Mouse (Mus musculus) ES-Bruce4 (cell line): ENCODE measurements around the gene Satb1. TPM values are rescaled to one million over a fixed set of nuclear protein-coding genes. Genes with fewer than 3 reads are reported as not detected.

Experiments used
- H3K27ac ChIP-seq: 2 replicates; pipeline ENCODE4 v1.5.1; 2012; ENCODE audit warnings: low read length, inconsistent platforms; ENCODE audit not compliant: insufficient read depth
- H3K27me3 ChIP-seq: 2 replicates; pipeline ENCODE4 v1.6.1; 2012; ENCODE audit warnings: mild to moderate bottlenecking, low read length, inconsistent platforms; ENCODE audit not compliant: control insufficient read depth, poor library complexity, insufficient read depth, severe bottlenecking
- H3K36me3 ChIP-seq: 2 replicates; pipeline ENCODE4 v1.6.1; 2012; ENCODE audit warnings: inconsistent platforms, mild to moderate bottlenecking, low read length, moderate library complexity; ENCODE audit not compliant: control insufficient read depth, poor library complexity, insufficient read depth, severe bottlenecking
- H3K4me1 ChIP-seq: one replicate; pipeline ENCODE4 v1.8.1; 2011; ENCODE audit warnings: low read length; ENCODE audit not compliant: control insufficient read depth, insufficient read depth
- H3K4me3 ChIP-seq: 2 replicates; pipeline ENCODE4 v1.5.1; 2011; ENCODE audit warnings: low read depth, mild to moderate bottlenecking, low read length
- H3K9ac ChIP-seq: 2 replicates; pipeline ENCODE4 v1.6.1; 2012; ENCODE audit warnings: low read depth, mild to moderate bottlenecking, inconsistent platforms; ENCODE audit not compliant: poor library complexity, severe bottlenecking
- H3K9me3 ChIP-seq: replicated peaks from 2 replicates; pipeline ENCODE4 v1.6.1; 2012; ENCODE audit warnings: mild to moderate bottlenecking, low read length, inconsistent platforms; ENCODE audit not compliant: control insufficient read depth, poor library complexity, insufficient read depth, severe bottlenecking
- CTCF ChIP-seq: IDR thresholded peaks from one replicate; pipeline ENCODE4 v1.8.1; 2011; ENCODE audit warnings: low read depth, low read length
- EP300 ChIP-seq: IDR thresholded peaks from 2 replicates; pipeline ENCODE4 v1.6.1; 2011; ENCODE audit warnings: low read depth, low read length; ENCODE audit not compliant: insufficient read depth
- POLR2A ChIP-seq: IDR thresholded peaks from one replicate; pipeline ENCODE4 v1.8.1; 2011; ENCODE audit warnings: low read length; ENCODE audit not compliant: insufficient read depth
- polyA plus RNA-seq: library from polyadenylated mRNA; stranded (reverse); fragments of >200 nt; gene quantifications from 2 replicates; pipeline ENCODE4 v1.2.4, GENCODE M21; 2011; ENCODE audit warnings: low read depth; ENCODE audit not compliant: missing spikeins, insufficient read depth, insufficient read length

The Satb1 gene
- polyA plus RNA-seq, 1 experiment, result 13.4 TPM

- peak overlapping the region; percentile 97 for H3K9ac ChIP-seq
- no peaks in the 10 kb centered on the region for H3K36me3 ChIP-seq
- TF ChIP-seq EP300, result no peak
- no peak for TF ChIP-seq CTCF
- no peak for TF ChIP-seq POLR2A
- no peak overlapping the region for H3K27ac ChIP-seq
- H3K27me3 ChIP-seq, result 0 out of 2 replicates have a peak, but pooled peaks cover 4% of the 10 kb centered on the region
- H3K4me3 ChIP-seq, result peak overlapping the region; percentile 83
- H3K9me3 ChIP-seq, result no peaks in the 10 kb centered on the region
- H3K4me1 ChIP-seq, result no peaks in the 10 kb centered on the region
Measured at GRCm38 (mm10) chr17:51812942-51813783, 19.9 kb downstream of the Satb1 start.

- Histone ChIP-seq H3K9me3 (no peaks in the 10 kb centered on the region), H3K36me3 (no peaks in the 10 kb centered on the region), H3K4me1 (no peaks in the 10 kb centered on the region), H3K9ac (peak overlapping the region; percentile 97), H3K27me3 (0 out of 2 replicates have a peak, but pooled peaks cover 4% of the 10 kb centered on the region), H3K4me3 (peak overlapping the region; percentile 68), H3K27ac (no peak overlapping the region)
- TF ChIP-seq EP300 (no peak), CTCF (no peak), POLR2A (no peak)
Measured at GRCm38 (mm10) chr17:51812261-51812941, 20.7 kb downstream of the Satb1 start.

GRCm38 (mm10) chr17:51811911-51812260 is 21.2 kb downstream of the Satb1 start:
- no peaks in the 10 kb centered on the region for H3K36me3 ChIP-seq
- 0 out of 2 replicates have a peak, but pooled peaks cover 4% of the 10 kb centered on the region for H3K27me3 ChIP-seq
- H3K9me3 ChIP-seq, result no peaks in the 10 kb centered on the region
- no peak overlapping the region for H3K27ac ChIP-seq
- no peak for TF ChIP-seq POLR2A
- no peak for TF ChIP-seq CTCF
- TF ChIP-seq EP300, result no peak
- H3K9ac ChIP-seq, result peak overlapping the region; percentile 97
- H3K4me1 ChIP-seq, result no peaks in the 10 kb centered on the region
- peak overlapping the region; percentile 68 for H3K4me3 ChIP-seq

- TF ChIP-seq POLR2A (no peak), EP300 (no peak), CTCF (no peak)
- Histone ChIP-seq H3K4me1 (no peaks in the 10 kb centered on the region), H3K4me3 (no peak overlapping the region), H3K9ac (0 out of 2 replicates have a peak overlapping the region, but pooled peaks have one; percentile 97), H3K27ac (no peak overlapping the region), H3K36me3 (no peaks in the 10 kb centered on the region), H3K27me3 (0 out of 2 replicates have a peak, but pooled peaks cover 4% of the 10 kb centered on the region), H3K9me3 (no peaks in the 10 kb centered on the region)
Measured at GRCm38 (mm10) chr17:51811086-51811868, 21.8 kb downstream of the Satb1 start.

GRCm38 (mm10) chr17:51807429-51807828 is 25.7 kb downstream of the Satb1 start:
- H3K9me3 ChIP-seq, result no peaks in the 10 kb centered on the region
- no peak for TF ChIP-seq POLR2A
- TF ChIP-seq CTCF, result no peak
- no peak for TF ChIP-seq EP300
- 0 out of 2 replicates have a peak, but pooled peaks cover 4% of the 10 kb centered on the region for H3K27me3 ChIP-seq
- H3K4me1 ChIP-seq, result no peaks in the 10 kb centered on the region
- no peaks in the 10 kb centered on the region for H3K36me3 ChIP-seq
- no peak overlapping the region for H3K4me3 ChIP-seq
- no peak overlapping the region for H3K27ac ChIP-seq
- H3K9ac ChIP-seq, result no peak overlapping the region
